Mouse (Mus musculus): ENCODE results near the gene Adamts9.

Adamts9 gene

DNA sequence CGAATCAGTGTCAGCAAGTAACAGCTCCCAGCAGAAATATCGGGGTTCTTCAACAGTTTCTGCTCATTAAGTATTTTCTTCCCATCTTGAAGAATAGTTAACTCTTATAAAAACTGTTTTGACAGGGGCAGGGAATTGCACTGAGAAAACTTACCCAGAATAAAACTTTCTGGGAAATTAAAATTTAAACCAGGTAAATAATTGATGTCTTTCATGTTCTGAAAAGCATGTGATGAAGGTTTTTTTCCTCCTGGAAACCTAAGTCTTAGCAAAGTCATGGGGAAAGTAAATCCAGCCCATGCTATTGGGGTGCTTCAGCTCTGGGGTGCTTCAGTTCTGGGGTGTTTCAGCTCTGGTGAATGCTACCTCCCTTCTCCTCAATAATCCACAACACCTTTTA, 132.7 kb downstream of the Adamts9 start:
- DNase-seq (ENCODE audit: extremely low read depth, low read depth) = no peak

GRCm38 (mm10) chr6:92809818-92810217, 133.5 kb downstream of the Adamts9 start:
- no peak for DNase-seq (ENCODE audit: extremely low read depth, low read depth)

DNA sequence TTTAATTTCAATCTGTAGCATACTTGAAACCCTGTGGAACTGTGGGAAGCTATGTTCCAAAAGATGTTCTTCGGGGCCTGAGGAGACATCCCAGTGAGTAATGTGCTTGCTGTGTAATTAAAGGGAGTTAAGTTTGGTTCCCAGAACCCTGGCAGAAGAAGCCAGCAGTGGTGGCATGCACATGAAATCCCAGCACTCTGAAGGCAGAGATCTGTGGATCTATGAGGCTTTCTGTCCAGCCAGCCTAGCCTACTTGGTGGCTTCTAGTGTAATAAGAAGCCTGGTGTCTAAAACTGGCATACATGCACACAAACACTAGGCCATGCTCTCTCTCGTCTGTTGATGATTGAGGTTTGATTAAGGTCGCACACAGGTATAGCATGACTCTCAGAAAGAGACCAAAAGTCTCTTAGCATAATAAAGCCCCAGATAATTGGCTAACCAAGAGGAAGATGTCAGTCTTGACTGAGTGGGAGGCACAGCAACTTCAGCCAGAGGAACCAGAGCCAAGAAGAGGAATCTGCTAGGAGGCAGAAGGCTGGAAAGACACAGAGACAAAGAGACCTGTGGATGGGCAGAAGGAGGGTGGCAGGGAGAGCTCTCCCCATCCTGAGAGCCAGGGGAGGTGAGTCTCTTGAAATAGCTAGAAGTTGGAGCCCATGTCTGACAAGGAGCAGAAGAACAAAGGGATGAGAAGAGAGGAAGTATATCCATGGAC, 138.9 kb downstream of the Adamts9 start:
- DNase-seq (ENCODE audit: extremely low read depth, low read depth) = no peak

DNA sequence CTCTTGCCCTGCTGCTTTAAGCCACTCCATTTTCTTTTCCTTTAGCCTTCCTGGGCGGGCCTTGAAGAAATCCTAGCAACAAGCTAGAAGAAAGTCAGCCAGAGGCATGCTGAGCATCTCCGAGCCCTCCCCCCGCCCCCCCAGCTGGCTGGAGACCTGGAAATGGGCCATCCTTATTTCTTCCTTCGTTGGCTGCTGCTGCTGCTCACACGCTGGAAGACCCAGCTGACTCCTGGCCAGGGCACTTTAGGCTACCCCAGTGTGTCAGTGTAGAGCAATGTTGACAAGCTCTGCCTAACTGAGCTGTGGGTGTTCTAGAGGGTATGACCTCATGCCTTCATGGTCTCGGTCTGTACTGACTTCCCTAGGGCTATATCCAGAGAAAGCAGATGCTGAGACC, 140.1 kb downstream of the Adamts9 start:
- DNase-seq (ENCODE audit: extremely low read depth, low read depth) = no peak

DNA sequence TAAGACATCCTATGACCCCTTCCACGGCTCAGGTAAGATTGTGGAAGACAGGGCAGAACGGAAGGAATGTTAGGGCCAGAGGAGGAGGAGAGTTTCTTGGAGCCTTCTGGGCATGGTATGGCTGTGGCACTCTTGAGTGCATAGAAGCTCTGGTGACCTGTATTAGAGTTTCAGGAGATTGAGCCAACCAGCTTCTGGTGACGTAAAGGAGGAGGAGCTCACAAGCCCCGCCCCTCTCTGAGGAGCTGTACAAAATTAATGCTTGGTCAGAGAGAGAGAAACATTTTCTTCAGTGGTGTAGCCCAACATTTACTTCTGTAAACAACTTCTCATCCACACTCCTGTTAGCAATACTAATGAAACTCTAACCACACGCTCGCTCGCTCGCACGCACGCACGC, 140.9 kb downstream of the Adamts9 start:
- DNase-seq (ENCODE audit: extremely low read depth, low read depth) = no peak

DNA sequence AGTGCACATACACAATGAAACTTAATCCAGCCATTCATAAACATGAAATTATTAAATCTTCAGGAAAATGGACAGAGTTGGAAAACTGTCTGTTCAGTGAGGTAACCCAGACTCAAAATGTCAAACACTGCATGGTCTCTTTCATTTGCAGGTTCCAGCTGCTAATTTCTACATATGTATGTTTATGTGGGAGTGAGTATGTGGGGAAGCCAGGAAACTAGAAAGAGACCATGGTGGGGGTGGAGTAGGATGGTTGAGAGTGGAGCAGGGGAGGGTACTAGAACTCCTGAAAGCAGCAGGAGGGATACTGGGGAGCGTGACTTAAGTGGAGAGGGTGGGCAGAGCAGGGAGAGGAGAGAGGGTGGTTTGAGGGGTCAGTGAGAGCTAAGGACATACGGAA, 141.8 kb downstream of the Adamts9 start:
- no peak for DNase-seq (ENCODE audit: extremely low read depth, low read depth)

DNA sequence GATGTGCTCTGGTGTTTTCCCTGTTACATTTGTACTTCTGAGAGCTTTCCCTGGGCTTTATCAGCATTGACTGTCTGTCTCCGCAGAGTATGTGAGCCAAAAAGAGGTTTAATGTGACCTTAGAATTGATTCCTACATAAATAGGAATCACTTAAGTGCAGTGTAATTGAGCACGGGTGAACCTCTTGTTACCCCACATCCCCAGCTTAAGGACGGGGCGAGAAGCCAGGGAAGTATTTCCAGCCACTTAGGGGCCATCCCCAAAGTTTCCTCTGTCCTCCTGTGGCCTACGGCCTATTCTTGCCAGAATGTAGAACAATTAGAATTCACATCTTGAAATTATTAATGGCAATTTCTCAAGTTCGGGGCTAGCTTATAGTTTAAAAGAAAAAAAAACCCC, 149.5 kb downstream of the Adamts9 start:
- no peak for DNase-seq (ENCODE audit: extremely low read depth, low read depth)

DNA sequence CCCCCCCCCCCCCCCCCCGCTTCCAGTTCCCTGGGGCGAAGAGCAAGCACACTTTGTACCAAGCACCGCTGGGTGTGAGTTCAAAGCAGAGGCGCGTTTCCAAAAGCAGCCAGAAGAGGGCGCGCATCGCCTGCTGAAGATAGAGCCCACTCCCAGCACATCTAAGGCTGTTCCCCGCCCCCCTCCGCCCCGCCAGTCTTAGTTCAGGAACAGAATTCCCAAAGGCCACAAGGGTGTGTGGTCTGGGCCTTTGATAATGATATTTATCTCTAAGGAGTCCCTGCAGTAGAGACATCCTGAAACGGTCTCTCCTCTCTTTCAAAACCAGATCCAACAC, 155.9 kb downstream of the Adamts9 start:
- no peak for DNase-seq (ENCODE audit: extremely low read depth, low read depth)

DNA sequence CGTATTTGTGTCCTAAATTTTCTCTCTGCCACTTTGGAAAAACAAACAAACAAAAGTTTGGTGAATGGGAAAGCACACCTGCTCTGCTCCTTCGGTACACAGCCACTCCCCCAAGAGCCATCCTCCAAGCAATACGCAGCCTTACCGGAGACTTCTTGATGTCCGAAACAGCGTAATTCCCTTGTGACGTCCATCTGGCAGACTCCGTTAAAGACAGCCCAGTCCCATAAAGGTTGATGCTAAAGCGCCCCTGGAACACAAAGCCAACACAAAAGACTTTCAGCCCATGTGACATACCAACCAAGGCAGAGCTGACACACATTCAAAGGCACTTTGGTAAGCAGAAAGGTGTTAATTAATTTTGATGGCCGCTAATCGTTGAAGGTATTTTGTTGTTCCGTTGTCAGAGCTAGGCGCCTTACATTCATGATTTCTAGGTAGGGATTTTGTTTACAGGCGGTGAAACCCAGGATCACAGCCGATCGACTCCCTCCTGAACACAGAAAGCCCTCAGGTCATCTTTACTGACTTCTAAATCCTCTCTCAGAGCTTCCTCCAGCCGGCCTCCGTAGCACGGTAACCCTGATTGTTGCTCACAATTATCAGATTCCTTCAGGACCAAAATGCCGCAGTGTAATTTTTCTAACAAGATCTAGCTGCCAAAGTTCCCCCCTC, 156.5 kb downstream of the Adamts9 start:
- DNase-seq (ENCODE audit: extremely low read depth, low read depth) = no peak

DNA sequence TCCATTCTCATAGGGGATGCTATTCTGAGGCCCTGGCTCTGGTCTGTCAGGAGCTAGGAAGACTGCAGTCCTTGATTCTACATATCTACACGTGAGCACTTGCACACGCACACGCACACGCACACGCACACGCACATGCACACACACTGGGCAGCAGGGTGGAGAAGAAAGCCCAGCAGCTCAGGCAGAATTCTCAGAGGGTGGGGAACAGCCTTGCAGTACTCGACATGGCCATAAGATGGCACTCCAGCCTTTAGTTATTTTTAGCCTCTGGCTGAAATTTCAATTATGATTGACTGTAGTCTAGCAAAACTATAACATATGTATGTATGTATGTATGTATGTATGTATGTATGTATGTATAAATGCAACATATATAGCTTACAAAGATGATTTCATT, 158.5 kb downstream of the Adamts9 start:
- DNase-seq (ENCODE audit: extremely low read depth, low read depth) = no peak

DNA sequence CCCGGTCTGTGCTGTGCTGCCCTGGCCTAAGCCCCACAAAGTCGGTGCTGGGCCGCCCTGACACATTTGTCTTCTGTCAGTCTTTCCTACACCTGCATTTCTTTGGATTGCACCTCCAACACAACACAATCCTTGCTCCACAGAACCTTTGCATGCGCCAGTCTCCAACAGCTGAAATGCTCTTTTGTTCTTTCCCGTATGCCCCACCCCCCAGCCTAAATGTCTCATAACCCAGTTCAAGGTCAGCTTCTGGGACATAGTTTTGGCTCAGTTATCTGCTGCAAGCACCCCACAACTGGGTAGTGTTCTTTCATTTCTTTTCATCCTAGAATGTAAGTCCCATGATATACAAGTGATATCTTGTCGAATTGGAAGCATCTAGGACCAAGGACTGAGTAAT, 161.8 kb downstream of the Adamts9 start:
- DNase-seq (ENCODE audit: extremely low read depth, low read depth) = no peak

- DNase-seq (ENCODE audit: extremely low read depth, low read depth) = no peak
Measured at GRCm38 (mm10) chr6:92779935-92780205, 163.4 kb downstream of the Adamts9 start.

- DNase-seq (ENCODE audit: extremely low read depth, low read depth) = no peak
Measured at GRCm38 (mm10) chr6:92779140-92779934, 164.0 kb downstream of the Adamts9 start.

GRCm38 (mm10) chr6:92776356-92776755, 166.9 kb downstream of the Adamts9 start:
- DNase-seq (ENCODE audit: extremely low read depth, low read depth) = no peak

- no peak for DNase-seq (ENCODE audit: extremely low read depth, low read depth)
Measured at GRCm38 (mm10) chr6:92762372-92762771, 180.9 kb downstream of the Adamts9 start.

DNA sequence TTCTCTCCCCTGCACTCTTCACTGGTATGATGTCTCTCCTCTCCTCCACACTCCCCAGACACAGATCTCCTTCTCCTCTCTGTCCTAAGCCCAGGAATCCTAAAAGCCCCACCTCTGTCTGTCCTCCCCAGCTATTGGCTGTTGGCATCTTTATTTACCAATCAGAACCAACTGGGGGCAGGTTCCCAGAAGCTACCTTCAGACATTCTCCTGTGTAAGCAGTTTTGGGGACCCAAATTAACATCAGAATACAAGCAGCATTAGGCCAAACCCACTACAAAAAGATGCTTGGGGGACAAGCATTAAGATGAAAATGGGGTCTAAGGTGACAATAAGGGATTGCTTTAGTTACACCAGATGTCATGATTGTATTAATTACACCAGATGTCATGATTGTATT, 183.7 kb downstream of the Adamts9 start:
- no peak for DNase-seq (ENCODE audit: extremely low read depth, low read depth)

GRCm38 (mm10) chr6:92755826-92756225, 187.5 kb downstream of the Adamts9 start:
- no peak for DNase-seq (ENCODE audit: extremely low read depth, low read depth)

DNA sequence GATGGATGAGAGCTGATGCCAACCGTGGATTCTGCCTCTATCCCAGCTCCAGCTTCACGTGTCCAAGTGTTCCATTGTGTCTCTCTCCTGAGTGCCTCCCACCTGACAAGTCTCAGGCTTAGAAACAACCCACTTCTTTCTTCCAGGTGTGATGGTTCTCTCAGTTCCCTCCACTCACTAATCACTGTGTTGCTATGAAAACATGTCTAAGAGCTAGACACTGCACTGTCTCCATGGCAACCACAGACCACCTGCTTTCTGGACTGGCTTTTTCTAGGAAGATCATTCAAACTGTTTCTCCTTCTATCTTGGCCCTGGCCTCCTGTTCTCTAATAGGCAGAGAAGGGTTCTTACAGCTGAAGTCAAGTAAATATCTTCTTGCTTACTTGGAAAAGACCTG, 190.6 kb downstream of the Adamts9 start:
- no peak for DNase-seq (ENCODE audit: extremely low read depth, low read depth)

- DNase-seq (ENCODE audit: extremely low read depth, low read depth) = no peak
Measured at GRCm38 (mm10) chr6:92749420-92749819, 193.9 kb downstream of the Adamts9 start.

DNA sequence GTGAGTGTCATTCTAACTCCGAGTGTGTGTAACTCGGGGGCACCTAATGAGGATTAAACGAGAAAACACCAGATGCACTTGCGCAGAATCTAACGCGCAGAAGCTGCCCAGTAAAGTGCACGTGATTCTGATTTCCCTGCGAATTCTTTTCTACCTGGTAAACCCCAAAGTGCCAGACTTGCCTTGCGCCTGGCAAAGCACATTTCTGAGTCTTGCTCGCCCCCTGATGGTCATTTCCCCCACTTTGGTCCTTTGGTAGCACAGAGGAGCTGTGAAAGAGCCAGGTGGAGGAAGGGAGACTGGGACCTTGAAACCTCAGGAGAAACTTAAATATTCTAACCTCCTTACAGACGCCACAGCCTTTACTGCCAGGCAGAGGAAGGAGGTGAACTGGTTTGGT, 199.7 kb downstream of the Adamts9 start:
- no peak for DNase-seq (ENCODE audit: extremely low read depth, low read depth)

DNA sequence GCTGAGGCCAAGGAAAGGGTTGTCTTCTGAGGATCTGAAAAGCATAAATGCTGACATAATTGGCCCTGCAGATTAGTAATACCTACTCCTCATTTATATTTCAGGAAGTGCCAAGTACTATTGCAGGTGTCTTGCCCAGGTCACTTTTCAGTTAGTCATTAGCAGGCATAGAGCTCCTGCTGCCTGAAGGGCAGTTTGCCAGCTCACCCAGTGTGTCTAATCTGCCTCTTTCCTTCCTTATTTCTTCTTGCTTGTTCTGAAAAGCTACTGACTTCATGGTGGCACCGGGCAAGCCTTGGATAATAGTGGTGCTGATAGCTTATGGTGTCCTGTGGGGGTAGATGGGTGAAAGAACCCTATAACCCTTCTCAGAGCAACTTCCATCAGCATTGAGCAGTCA, 206.2 kb downstream of the Adamts9 start:
- no peak for DNase-seq (ENCODE audit: extremely low read depth, low read depth)

- no peak for DNase-seq (ENCODE audit: extremely low read depth, low read depth)
Measured at GRCm38 (mm10) chr6:92733651-92734050, 209.6 kb downstream of the Adamts9 start.

- no peak for DNase-seq (ENCODE audit: extremely low read depth, low read depth)
Measured at GRCm38 (mm10) chr6:92728514-92728913, 214.8 kb downstream of the Adamts9 start.

Measured in MEL-GATA-1-ER (cell line).